Mouse (Mus musculus): ENCODE measurements around the gene Tnpo3. TPM values are rescaled to one million over a fixed set of nuclear protein-coding genes. Genes with fewer than 3 reads are reported as not detected.

Gene Tnpo3
- polyA plus RNA-seq, 1 experiment = 62.6 TPM

GRCm38 (mm10) chr6:29539502-29539901 is 70.2 kb downstream of the Tnpo3 start:
- Histone ChIP-seq H3K4me3 (ENCODE audit: control insufficient read depth, insufficient read depth, low read length) (no peak overlapping the region), H3K4me1 (replicated peaks; ENCODE audit: control insufficient read depth, insufficient read depth, low read length) (no peaks in the 10 kb centered on the region), H3K27ac (ENCODE audit: control insufficient read depth, insufficient read depth, low read length) (no peak overlapping the region), H3K27me3 (ENCODE audit: control insufficient read depth, insufficient read depth, low read length) (no peaks in the 10 kb centered on the region), H3K36me3 (ENCODE audit: control insufficient read depth, insufficient read depth, low read length) (peaks cover 29% of the 10 kb centered on the region)
- no peak for TF ChIP-seq POLR2A (IDR thresholded peaks at IDR 0.05; ENCODE audit: control insufficient read depth, extremely low read depth, insufficient read depth, low read length, poor library complexity)
- TF ChIP-seq CTCF (IDR thresholded peaks at IDR 0.05; ENCODE audit: borderline replicate concordance, control insufficient read depth, extremely low read depth, insufficient read depth, low read length, poor library complexity) = no peak
- no peak for DNase-seq
- WGBS = 96% methylated on average over 8 of the region's 8 CpGs

GRCm38 (mm10) chr6:29537221-29537620 is 72.5 kb downstream of the Tnpo3 start:
- Histone ChIP-seq H3K27ac (ENCODE audit: control insufficient read depth, insufficient read depth, low read length) (no peak overlapping the region), H3K36me3 (ENCODE audit: control insufficient read depth, insufficient read depth, low read length) (peaks cover 14% of the 10 kb centered on the region), H3K4me3 (ENCODE audit: control insufficient read depth, insufficient read depth, low read length) (no peak overlapping the region), H3K4me1 (replicated peaks; ENCODE audit: control insufficient read depth, insufficient read depth, low read length) (no peaks in the 10 kb centered on the region), H3K27me3 (ENCODE audit: control insufficient read depth, insufficient read depth, low read length) (no peaks in the 10 kb centered on the region)
- no peak for DNase-seq
- TF ChIP-seq POLR2A (IDR thresholded peaks at IDR 0.05; ENCODE audit: control insufficient read depth, extremely low read depth, insufficient read depth, low read length, poor library complexity) = no peak
- no peak for TF ChIP-seq CTCF (IDR thresholded peaks at IDR 0.05; ENCODE audit: borderline replicate concordance, control insufficient read depth, extremely low read depth, insufficient read depth, low read length, poor library complexity)
- 92% methylated on average over 3 of the region's 3 CpGs for WGBS

GRCm38 (mm10) chr6:29536651-29537193 is 73.0 kb downstream of the Tnpo3 start:
- WGBS = 74% methylated on average over 4 of the region's 4 CpGs
- Histone ChIP-seq H3K27me3 (ENCODE audit: control insufficient read depth, insufficient read depth, low read length) (no peaks in the 10 kb centered on the region), H3K27ac (ENCODE audit: control insufficient read depth, insufficient read depth, low read length) (no peak overlapping the region), H3K4me3 (ENCODE audit: control insufficient read depth, insufficient read depth, low read length) (no peak overlapping the region), H3K4me1 (replicated peaks; ENCODE audit: control insufficient read depth, insufficient read depth, low read length) (no peaks in the 10 kb centered on the region), H3K36me3 (ENCODE audit: control insufficient read depth, insufficient read depth, low read length) (peaks cover 9% of the 10 kb centered on the region)
- DNase-seq = no peak
- no peak for TF ChIP-seq CTCF (IDR thresholded peaks at IDR 0.05; ENCODE audit: borderline replicate concordance, control insufficient read depth, extremely low read depth, insufficient read depth, low read length, poor library complexity)
- no peak for TF ChIP-seq POLR2A (IDR thresholded peaks at IDR 0.05; ENCODE audit: control insufficient read depth, extremely low read depth, insufficient read depth, low read length, poor library complexity)

- TF ChIP-seq POLR2A (IDR thresholded peaks at IDR 0.05; ENCODE audit: control insufficient read depth, extremely low read depth, insufficient read depth, low read length, poor library complexity) = no peak
- Histone ChIP-seq H3K27me3 (ENCODE audit: control insufficient read depth, insufficient read depth, low read length) (no peaks in the 10 kb centered on the region), H3K36me3 (ENCODE audit: control insufficient read depth, insufficient read depth, low read length) (no peaks in the 10 kb centered on the region; the same call in 1 of the 2 replicates), H3K4me3 (ENCODE audit: control insufficient read depth, insufficient read depth, low read length) (no peak overlapping the region), H3K27ac (ENCODE audit: control insufficient read depth, insufficient read depth, low read length) (no peak overlapping the region), H3K4me1 (replicated peaks; ENCODE audit: control insufficient read depth, insufficient read depth, low read length) (no peaks in the 10 kb centered on the region; the same call in 1 of the 2 replicates)
- WGBS = 89% methylated on average over 6 of the region's 6 CpGs
- no peak for DNase-seq
Observed at GRCm38 (mm10) chr6:29535316-29535715, 74.4 kb downstream of the Tnpo3 start.

GRCm38 (mm10) chr6:29530050-29530449 is 79.6 kb downstream of the Tnpo3 start:
- H3K27me3 ChIP-seq (ENCODE audit: control insufficient read depth, insufficient read depth, low read length) = peaks cover 19% of the 10 kb centered on the region
- no peak overlapping the region for H3K27ac ChIP-seq (ENCODE audit: control insufficient read depth, insufficient read depth, low read length)
- no peaks in the 10 kb centered on the region for H3K36me3 ChIP-seq (ENCODE audit: control insufficient read depth, insufficient read depth, low read length)
- 42% methylated on average over 4 of the region's 4 CpGs for WGBS
- H3K4me1 ChIP-seq (replicated peaks; ENCODE audit: control insufficient read depth, insufficient read depth, low read length) = peaks cover 27% of the 10 kb centered on the region
- no peak for DNase-seq
- no peak overlapping the region for H3K4me3 ChIP-seq (ENCODE audit: control insufficient read depth, insufficient read depth, low read length)
- TF ChIP-seq CTCF (IDR thresholded peaks at IDR 0.05; ENCODE audit: borderline replicate concordance, control insufficient read depth, extremely low read depth, insufficient read depth, low read length, poor library complexity) = no peak
- no peak for TF ChIP-seq POLR2A (IDR thresholded peaks at IDR 0.05; ENCODE audit: control insufficient read depth, extremely low read depth, insufficient read depth, low read length, poor library complexity)

GRCm38 (mm10) chr6:29529444-29529820 is 80.3 kb downstream of the Tnpo3 start:
- H3K27ac ChIP-seq (ENCODE audit: control insufficient read depth, insufficient read depth, low read length) = no peak overlapping the region

More at GRCm38 (mm10) chr6:29529444-29529820, 80.3 kb downstream of the Tnpo3 start:
- Histone ChIP-seq H3K27me3 (ENCODE audit: control insufficient read depth, insufficient read depth, low read length) (peaks cover 19% of the 10 kb centered on the region), H3K4me3 (ENCODE audit: control insufficient read depth, insufficient read depth, low read length) (peak overlapping the region; percentile 21), H3K36me3 (ENCODE audit: control insufficient read depth, insufficient read depth, low read length) (no peaks in the 10 kb centered on the region), H3K4me1 (replicated peaks; ENCODE audit: control insufficient read depth, insufficient read depth, low read length) (peaks cover 27% of the 10 kb centered on the region)
- WGBS = 5% methylated on average over 2 of the region's 2 CpGs
- DNase-seq = no peak
- TF ChIP-seq CTCF (IDR thresholded peaks at IDR 0.05; ENCODE audit: borderline replicate concordance, control insufficient read depth, extremely low read depth, insufficient read depth, low read length, poor library complexity) = no peak
